Mouse (Mus musculus): ENCODE results near the gene Nrbp1. TPM values are rescaled to one million over a fixed set of nuclear protein-coding genes. Genes with fewer than 3 reads are reported as not detected.

Gene Nrbp1
- 51.1 and 93.7 TPM in 2 replicates for polyA plus RNA-seq (2011; ENCODE audit: insufficient read depth, insufficient read length, low replicate concordance, missing spikeins)

- TF ChIP-seq POLR2A (IDR thresholded peaks at IDR 0.05; ENCODE audit: borderline replicate concordance, control insufficient read depth, low read depth, low read length) (peak; percentile 92; the same call in 1 of the 2 replicates), CTCF (IDR thresholded peaks at IDR 0.05; ENCODE audit: control insufficient read depth, insufficient read depth, low read length) (no peak)
- 1% methylated on average over 101 of the region's 103 CpGs for WGBS
- peak within 1 kb of the TSS; percentile 89 for H3K4me3 ChIP-seq (replicated peaks; ENCODE audit: control insufficient read depth, low read depth, low read length)
- no peaks in the 10 kb centered on the region for H3K4me1 ChIP-seq (ENCODE audit: control insufficient read depth, insufficient read depth, low read length)
- H3K27ac ChIP-seq (ENCODE audit: control insufficient read depth, insufficient read depth, low read depth, low read length, poor library complexity): peak within 1 kb of the TSS; percentile 99
These were observed at the start of gene Nrbp1, which contains the start of gene Gm9970 for GRCm38 (mm10) chr5:31240637-31241521. Nrbp1 (plus strand) TSS chr5:31240864. Gm9970 (minus strand) TSS chr5:31241232.

DNA sequence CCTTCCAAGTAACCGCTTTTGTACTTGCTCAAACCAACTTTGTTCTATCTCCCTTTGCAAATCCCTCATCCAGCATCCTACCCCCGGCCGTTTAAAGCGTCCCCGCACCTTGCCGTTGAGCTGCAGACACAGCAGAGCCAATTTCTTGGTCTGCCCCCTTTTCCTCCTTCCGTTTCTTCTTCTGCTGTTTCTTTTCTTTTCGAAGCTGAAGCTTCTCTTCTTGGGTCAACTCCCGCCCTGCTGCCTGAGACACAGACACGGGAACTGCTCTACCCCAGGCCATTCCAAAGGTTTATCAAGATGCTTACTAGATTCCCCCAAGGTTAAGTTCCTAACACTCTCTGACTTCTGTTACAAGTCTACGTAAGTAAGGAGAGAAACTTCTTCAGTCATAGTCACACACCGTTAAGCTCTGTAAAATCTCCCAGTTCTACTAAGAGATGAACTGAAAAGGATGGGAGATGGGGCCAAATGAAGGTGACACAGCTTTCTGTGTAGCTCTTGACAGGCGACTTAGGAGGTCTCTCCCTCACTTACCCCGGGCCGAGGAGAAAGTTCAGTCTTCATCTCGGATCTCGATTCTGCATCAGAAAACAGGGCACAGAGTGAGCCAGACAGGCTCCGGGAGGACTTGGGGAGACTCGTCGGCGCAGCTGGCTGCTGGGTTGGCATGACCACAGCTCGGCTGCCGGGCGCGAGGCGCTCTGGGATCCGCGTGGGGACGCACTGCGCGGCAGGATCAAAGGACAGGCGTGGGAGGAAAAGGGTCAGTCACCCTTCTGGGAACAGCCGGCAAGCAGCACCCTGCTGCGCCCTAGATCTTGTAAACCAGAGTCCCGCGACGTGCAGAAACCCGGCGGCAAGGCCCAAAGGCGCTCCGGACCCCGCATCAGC, 48.4 kb upstream of the Nrbp1 start:
- no peaks in the 10 kb centered on the region; the same call in 1 of the 2 replicates for H3K4me1 ChIP-seq (ENCODE audit: control insufficient read depth, insufficient read depth, low read length)
- TF ChIP-seq POLR2A (IDR thresholded peaks at IDR 0.05; ENCODE audit: borderline replicate concordance, control insufficient read depth, low read depth, low read length) (no peak), CTCF (IDR thresholded peaks at IDR 0.05; ENCODE audit: control insufficient read depth, insufficient read depth, low read length) (no peak)
- peak overlapping the region; percentile 86 for H3K4me3 ChIP-seq (replicated peaks; ENCODE audit: control insufficient read depth, low read depth, low read length)
- H3K27ac ChIP-seq (ENCODE audit: control insufficient read depth, insufficient read depth, low read depth, low read length, poor library complexity): peak overlapping the region; percentile 84
- WGBS: 8% methylated on average over 42 of the region's 42 CpGs

DNA sequence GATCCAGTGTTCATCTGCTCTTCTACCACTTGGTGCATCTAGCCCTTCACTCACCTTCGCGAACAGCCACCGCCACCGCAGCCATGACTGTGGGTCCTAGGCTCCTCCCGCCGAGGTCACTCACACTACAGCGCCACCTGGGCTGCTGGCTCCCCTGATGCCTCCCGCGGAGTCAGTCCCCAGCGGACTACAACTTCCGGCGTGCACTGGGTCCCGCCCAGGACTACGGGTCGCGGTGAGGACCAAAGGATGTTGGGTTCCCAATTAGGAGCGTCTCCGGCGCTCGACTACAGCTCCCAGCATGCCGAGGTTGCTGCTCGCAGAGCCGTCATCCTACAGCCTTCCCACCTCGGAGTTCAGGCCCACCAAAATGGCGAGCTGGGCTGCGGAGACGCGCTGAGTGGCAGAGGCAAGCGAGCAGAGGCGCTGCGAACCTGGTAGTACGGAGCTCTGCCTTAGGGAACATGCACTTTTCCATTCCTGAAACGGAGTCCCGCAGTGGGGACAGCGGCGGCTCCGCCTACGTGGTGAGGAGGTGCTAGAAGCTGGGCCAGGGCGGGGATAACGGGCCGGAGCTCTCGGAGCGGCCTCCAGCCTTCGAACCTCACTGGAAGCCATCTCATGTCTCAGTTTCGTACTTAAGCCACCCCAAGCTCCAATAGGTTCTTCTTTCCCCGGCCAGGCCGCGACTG, 47.6 kb upstream of the Nrbp1 start, which contains the start of the genes Snx17 and Eif2b4:
Gene Snx17, plus strand, starts transcription at position 289 of the 692 bp plus-strand sequence.
Gene Eif2b4, minus strand, starts transcription at position 492 of the 692 bp plus-strand sequence.
- under 1% methylated on average over 48 of the region's 48 CpGs for WGBS
- H3K4me3 ChIP-seq (replicated peaks; ENCODE audit: control insufficient read depth, low read depth, low read length): peak within 1 kb of the TSS; percentile 95

GRCm38 (mm10) chr5:31193631-31194281, 46.9 kb upstream of the Nrbp1 start:
- Histone ChIP-seq H3K4me3 (replicated peaks; ENCODE audit: control insufficient read depth, low read depth, low read length) (peak overlapping the region; percentile 95), H3K4me1 (ENCODE audit: control insufficient read depth, insufficient read depth, low read length) (no peaks in the 10 kb centered on the region; the same call in 1 of the 2 replicates), H3K27ac (ENCODE audit: control insufficient read depth, insufficient read depth, low read depth, low read length, poor library complexity) (peak overlapping the region; percentile 85)
- no peak for TF ChIP-seq CTCF (IDR thresholded peaks at IDR 0.05; ENCODE audit: control insufficient read depth, insufficient read depth, low read length)
- no peak for TF ChIP-seq POLR2A (IDR thresholded peaks at IDR 0.05; ENCODE audit: borderline replicate concordance, control insufficient read depth, low read depth, low read length)
- WGBS: 7% methylated on average over 25 of the region's 25 CpGs

More for the DNA sequence above, 47.6 kb upstream of the Nrbp1 start, which contains the start of the genes Snx17 and Eif2b4:
- TF ChIP-seq POLR2A (IDR thresholded peaks at IDR 0.05; ENCODE audit: borderline replicate concordance, control insufficient read depth, low read depth, low read length): peak; percentile 55
- TF ChIP-seq CTCF (IDR thresholded peaks at IDR 0.05; ENCODE audit: control insufficient read depth, insufficient read depth, low read length): peak; percentile 75
- Histone ChIP-seq H3K4me1 (ENCODE audit: control insufficient read depth, insufficient read depth, low read length) (no peaks in the 10 kb centered on the region; the same call in 1 of the 2 replicates), H3K27ac (ENCODE audit: control insufficient read depth, insufficient read depth, low read depth, low read length, poor library complexity) (peak within 1 kb of the TSS; percentile 85)

- Histone ChIP-seq H3K27ac (ENCODE audit: control insufficient read depth, insufficient read depth, low read depth, low read length, poor library complexity) (no peak overlapping the region), H3K4me1 (ENCODE audit: control insufficient read depth, insufficient read depth, low read length) (no peaks in the 10 kb centered on the region; the same call in 1 of the 2 replicates), H3K4me3 (replicated peaks; ENCODE audit: control insufficient read depth, low read depth, low read length) (no peak overlapping the region)
- WGBS: 89% methylated on average over 16 of the region's 16 CpGs
- TF ChIP-seq CTCF (IDR thresholded peaks at IDR 0.05; ENCODE audit: control insufficient read depth, insufficient read depth, low read length) (no peak), POLR2A (IDR thresholded peaks at IDR 0.05; ENCODE audit: borderline replicate concordance, control insufficient read depth, low read depth, low read length) (no peak)
These were observed 45.9 kb upstream of the Nrbp1 start for GRCm38 (mm10) chr5:31194486-31195485.

GRCm38 (mm10) chr5:31195671-31196070, 45.0 kb upstream of the Nrbp1 start:
- TF ChIP-seq CTCF (IDR thresholded peaks at IDR 0.05; ENCODE audit: control insufficient read depth, insufficient read depth, low read length) (no peak), POLR2A (IDR thresholded peaks at IDR 0.05; ENCODE audit: borderline replicate concordance, control insufficient read depth, low read depth, low read length) (no peak)
- Histone ChIP-seq H3K4me1 (ENCODE audit: control insufficient read depth, insufficient read depth, low read length) (no peaks in the 10 kb centered on the region; the same call in 1 of the 2 replicates), H3K27ac (ENCODE audit: control insufficient read depth, insufficient read depth, low read depth, low read length, poor library complexity) (no peak overlapping the region), H3K4me3 (replicated peaks; ENCODE audit: control insufficient read depth, low read depth, low read length) (no peak overlapping the region)
- WGBS: 90% methylated on average over 4 of the region's 4 CpGs
